Mouse (Mus musculus) bone marrow, adult 2 months (tissue): Measurements from ENCODE around the gene Srd5a1. TPM values are rescaled to one million over a fixed set of nuclear protein-coding genes. Genes with fewer than 3 reads are reported as not detected.

ENCODE experiments used
- H3K27ac ChIP-seq: fragments of 200-500 bp; 2 replicates; pipeline ENCODE4 v1.5.1; 2012; ENCODE audit warnings: low read depth, mild to moderate bottlenecking, control low read depth, inconsistent platforms, low read length; ENCODE audit not compliant: control insufficient read depth, poor library complexity, insufficient read depth
- H3K4me1 ChIP-seq: fragments of 200-500 bp; 2 replicates; pipeline ENCODE4 v1.6.1; 2011; ENCODE audit warnings: low read length; ENCODE audit not compliant: control insufficient read depth, insufficient read depth
- H3K4me3 ChIP-seq: fragments of 200-500 bp; replicated peaks from 2 replicates; pipeline ENCODE3; 2011; ENCODE audit warnings: mild to moderate bottlenecking, low read depth, low read length, control low read depth; ENCODE audit not compliant: control insufficient read depth
- CTCF ChIP-seq: fragments of 200-500 bp; IDR thresholded peaks from 2 replicates; pipeline ENCODE4 v1.5.1; 2011; ENCODE audit warnings: low read length, control low read depth; ENCODE audit not compliant: control insufficient read depth, insufficient read depth
- POLR2A ChIP-seq: fragments of 200-500 bp; IDR thresholded peaks from 2 replicates; pipeline ENCODE4 v1.6.1; 2011; ENCODE audit warnings: low read depth, mild to moderate bottlenecking, control low read depth, low read length, borderline replicate concordance; ENCODE audit not compliant: control insufficient read depth
- WGBS: fragments of 180-500 bp; shearing (Covaris S2); methylation state at CpG from one replicate; pipeline ENCODE4 v1.1.7; 2018; 5-methylcytosine and 5-hydroxymethylcytosine counted together
- polyA plus RNA-seq: library from polyadenylated mRNA; stranded (reverse); fragments of >200 nt; gene quantifications from 2 replicates; pipeline ENCODE4 v1.2.4, GENCODE M21; 2011; ENCODE audit warnings: low replicate concordance; ENCODE audit not compliant: missing spikeins, insufficient read depth, insufficient read length

Gene Srd5a1
- polyA plus RNA-seq, 1 experiment = 2.7 TPM

DNA sequence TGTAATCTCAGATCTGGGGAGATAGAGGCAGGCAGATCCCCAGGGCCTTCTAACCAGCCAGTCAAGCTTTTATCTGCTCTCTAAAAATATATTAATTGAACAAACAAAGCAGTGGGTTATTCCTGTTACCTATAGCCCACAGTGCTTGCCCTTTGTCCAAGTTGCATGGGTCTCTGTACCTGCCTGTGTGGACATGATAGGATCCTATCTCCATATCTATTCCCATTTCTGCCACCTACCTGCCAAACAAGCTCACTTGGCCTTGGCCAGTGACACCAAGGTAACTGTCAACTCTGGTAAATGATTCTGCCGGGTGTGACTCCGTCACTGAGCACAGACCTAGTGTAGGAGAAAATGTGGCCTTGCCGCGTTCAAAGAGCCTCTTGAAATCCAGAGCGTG lies 19.9 kb downstream of the Srd5a1 start:
- Histone ChIP-seq H3K27ac (no peak overlapping the region), H3K4me3 (no peak overlapping the region), H3K4me1 (no peaks in the 10 kb centered on the region)
- WGBS = 87% methylated on average over 5 of the region's 5 CpGs
- TF ChIP-seq POLR2A = no peak
- no peak for TF ChIP-seq CTCF

DNA sequence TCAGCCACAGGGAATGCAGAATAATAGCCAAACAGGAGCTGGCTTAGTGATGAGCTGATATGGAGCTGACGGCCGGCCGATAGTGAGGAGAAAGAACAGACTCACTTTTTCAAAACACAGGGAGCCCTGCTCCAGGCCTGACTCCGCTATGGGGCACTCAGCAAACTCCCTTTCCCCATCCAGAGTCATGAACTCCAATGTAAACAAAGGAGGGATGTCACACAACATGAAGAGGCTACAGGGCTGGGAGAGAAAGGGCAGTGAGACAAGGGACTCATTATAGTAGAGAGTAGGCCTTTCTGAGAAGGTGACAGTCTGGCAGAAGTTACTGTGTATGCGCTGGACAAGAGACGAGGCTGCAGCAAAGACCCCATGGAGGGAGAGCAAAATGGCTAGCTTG lies 23.0 kb downstream of the Srd5a1 start:
- WGBS = 86% methylated on average over 6 of the region's 6 CpGs
- Histone ChIP-seq H3K4me3 (no peak overlapping the region), H3K4me1 (no peaks in the 10 kb centered on the region), H3K27ac (no peak overlapping the region)
- TF ChIP-seq CTCF = no peak
- no peak for TF ChIP-seq POLR2A

DNA sequence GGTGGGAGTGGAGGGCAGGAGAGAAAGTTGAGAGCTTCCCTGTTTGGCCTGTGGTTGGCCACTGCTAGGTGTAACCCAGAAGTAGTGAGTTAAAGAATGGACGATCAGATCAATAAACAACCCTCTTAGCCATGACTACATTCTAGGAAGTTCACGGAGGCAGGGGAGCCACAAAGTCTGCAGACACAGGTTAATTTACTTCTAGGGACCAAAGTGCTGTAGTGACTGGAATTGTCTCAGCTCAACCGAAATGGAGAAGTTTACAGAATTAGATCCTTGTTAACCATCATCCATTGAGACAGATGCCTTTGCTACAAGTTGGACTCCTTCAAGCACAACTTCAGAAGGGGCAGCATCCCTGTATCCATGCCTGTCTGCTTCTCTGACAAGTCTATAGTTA lies 23.4 kb downstream of the Srd5a1 start:
- TF ChIP-seq CTCF (no peak), POLR2A (no peak)
- Histone ChIP-seq H3K4me3 (no peak overlapping the region), H3K27ac (no peak overlapping the region), H3K4me1 (no peaks in the 10 kb centered on the region)
- WGBS = 75% methylated on average over 3 of the region's 3 CpGs

GRCm38 (mm10) chr13:69586337-69586736 lies 24.9 kb downstream of the Srd5a1 start:
- Histone ChIP-seq H3K27ac (no peak overlapping the region), H3K4me1 (no peaks in the 10 kb centered on the region), H3K4me3 (no peak overlapping the region)
- 75% methylated on average over 10 of the region's 10 CpGs for WGBS
- TF ChIP-seq POLR2A (no peak), CTCF (no peak)

- no peak for TF ChIP-seq CTCF
- TF ChIP-seq POLR2A = no peak
- Histone ChIP-seq H3K27ac (no peak overlapping the region), H3K4me1 (no peaks in the 10 kb centered on the region), H3K4me3 (no peak overlapping the region)
- WGBS = 41% methylated on average over 6 of the region's 6 CpGs
Observed at GRCm38 (mm10) chr13:69585828-69586227, 25.4 kb downstream of the Srd5a1 start.

GRCm38 (mm10) chr13:69583591-69583990 lies 27.7 kb downstream of the Srd5a1 start:
- H3K27ac ChIP-seq = no peak overlapping the region
- H3K4me3 ChIP-seq = no peak overlapping the region
- H3K4me1 ChIP-seq = no peaks in the 10 kb centered on the region
- 87% methylated on average over 6 of the region's 6 CpGs for WGBS
- TF ChIP-seq POLR2A (no peak), CTCF (no peak)

DNA sequence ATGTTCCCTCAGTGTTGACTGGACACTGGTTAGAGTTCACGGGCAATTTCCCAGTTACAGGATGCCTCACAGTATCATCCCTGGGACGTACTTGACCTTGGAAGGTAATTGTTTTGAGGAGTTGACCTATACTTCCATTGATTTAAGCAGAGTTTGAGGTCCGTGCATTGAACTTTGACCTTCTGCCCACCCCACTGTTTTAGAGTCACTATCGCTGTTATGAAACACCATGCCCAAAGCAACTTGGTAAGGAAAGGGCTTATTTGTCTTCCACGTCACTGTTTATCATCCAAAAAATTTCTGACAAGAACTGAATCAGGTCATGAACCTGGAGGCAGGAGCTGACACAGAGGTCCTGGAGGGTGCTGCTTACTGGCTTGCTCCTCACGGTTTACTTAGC lies 28.8 kb downstream of the Srd5a1 start:
- WGBS = 86% methylated on average over 6 of the region's 6 CpGs
- no peak for TF ChIP-seq POLR2A
- TF ChIP-seq CTCF = no peak
- Histone ChIP-seq H3K4me1 (no peaks in the 10 kb centered on the region), H3K27ac (no peak overlapping the region), H3K4me3 (no peak overlapping the region)

GRCm38 (mm10) chr13:69577181-69577834 lies 33.9 kb downstream of the Srd5a1 start:
- no peaks in the 10 kb centered on the region for H3K4me1 ChIP-seq
- 88% methylated on average over 16 of the region's 16 CpGs for WGBS
- H3K4me3 ChIP-seq = no peak overlapping the region
- no peak overlapping the region for H3K27ac ChIP-seq
- no peak for TF ChIP-seq POLR2A
- no peak for TF ChIP-seq CTCF

GRCm38 (mm10) chr13:69576676-69577075 lies 34.6 kb downstream of the Srd5a1 start:
- H3K4me3 ChIP-seq = no peak overlapping the region
- H3K4me1 ChIP-seq = no peaks in the 10 kb centered on the region
- no peak overlapping the region for H3K27ac ChIP-seq
- TF ChIP-seq CTCF (no peak), POLR2A (no peak)
- 69% methylated on average over 11 of the region's 11 CpGs for WGBS

GRCm38 (mm10) chr13:69572594-69572993 lies 38.6 kb downstream of the Srd5a1 start:
- Histone ChIP-seq H3K27ac (no peak overlapping the region), H3K4me3 (no peak overlapping the region), H3K4me1 (no peaks in the 10 kb centered on the region)
- TF ChIP-seq POLR2A (no peak), CTCF (no peak)
- 84% methylated on average over 3 of the region's 3 CpGs for WGBS
